ENCODE assay signal across 9 mouse cellular contexts in genomic region chr19:53391386-53391785, GRCm38 (mm10). TPM values are rescaled to one million over a fixed set of nuclear protein-coding genes. Genes with fewer than 3 reads are reported as not detected.
A peak's percentile ranks its signal among the peaks of the same experiment; 100 is the strongest.
DNase-seq lines count a peak whose midpoint lies in the region; ATAC-seq and TF ChIP-seq lines count a peak whose summit lies in the region.
"Had no signal": no experiment of that assay in that cellular context is flagged by ENCODE, and none has a peak within 500 bp of the region (broad histone marks: within the 10 kb centered on the region; RNA-seq: fewer than 3 reads in every experiment).

No protein-coding gene starts in this region.

- TF ChIP-seq CTCF in MEL (IDR thresholded peaks at IDR 0.05 in 2 of 3, conservative IDR thresholded peaks at IDR 0.05 in 1 of 3; ENCODE audit: control insufficient read depth in 1 of 3, insufficient read depth in 1 of 3, low read depth in 2 of 3, low read length in 3 of 3, poor library complexity in 1 of 3, severe bottlenecking in 1 of 3), result no peak
- TF ChIP-seq CTCF in heart, postnatal 0 days (IDR thresholded peaks at IDR 0.05; ENCODE audit: low read depth), result no peak

- ATAC-seq in heart, embryonic 15.5 days (replicated peaks; ENCODE audit: insufficient number of reproducible peaks, insufficient read depth, low FRiP score, low read depth), result no peak
- no peak for ATAC-seq in heart, postnatal 0 days (ENCODE audit: insufficient read depth, low read depth)
- ATAC-seq in midbrain, embryonic 11.5 days (ENCODE audit: low FRiP score), result no peak
- no peak for ATAC-seq in CD4-positive, CD25-positive, alpha-beta regulatory T cell, adult 4 months

- peak overlapping the region; percentile 67 for H3K4me2 ChIP-seq in heart, embryonic 15.5 days
- H3K4me2 ChIP-seq in heart, postnatal 0 days (ENCODE audit: low read depth, low read length), result peak overlapping the region; percentile 85
- peak overlapping the region; percentile 77 for H3K4me2 ChIP-seq in midbrain, embryonic 11.5 days

- H3K27ac ChIP-seq in heart, embryonic 15.5 days, result peak overlapping the region; percentile 95
- H3K27ac ChIP-seq in MEL (ENCODE audit: control insufficient read depth, low read depth, low read length), result peak overlapping the region; percentile 90
- H3K27ac ChIP-seq in heart, postnatal 0 days (ENCODE audit: low read depth), result peak overlapping the region; percentile 89
- no peak overlapping the region; the same call in 1 of the 2 replicates for H3K27ac ChIP-seq in midbrain, embryonic 11.5 days (ENCODE audit: low read depth, low read length)

- no peaks in the 10 kb centered on the region for H3K9me3 ChIP-seq in heart, embryonic 15.5 days (replicated peaks)
- H3K9me3 ChIP-seq in MEL (replicated peaks; ENCODE audit: insufficient read depth, low read length), result no peaks in the 10 kb centered on the region
- H3K9me3 ChIP-seq in heart, postnatal 0 days (replicated peaks; ENCODE audit: control insufficient read depth, low read length), result no peaks in the 10 kb centered on the region
- H3K9me3 ChIP-seq in midbrain, embryonic 11.5 days (ENCODE audit: control insufficient read depth, low read length), result no peaks in the 10 kb centered on the region

- no peak for TF ChIP-seq EP300 in MEL (IDR thresholded peaks at IDR 0.05; ENCODE audit: low read depth in 1 of 2, low read length in 2 of 2)
- TF ChIP-seq EP300 in heart, postnatal 0 days (IDR thresholded peaks at IDR 0.05; ENCODE audit: low read depth), result no peak

- H3K36me3 ChIP-seq in heart, embryonic 15.5 days, result peaks cover 24% of the 10 kb centered on the region
- peaks cover 24 to 39% of the 10 kb centered on the region in 2 experiments for H3K36me3 ChIP-seq in MEL (ENCODE audit: control insufficient read depth in 1 of 2, insufficient read depth in 2 of 2, low read length in 2 of 2)
- peaks cover 26% of the 10 kb centered on the region for H3K36me3 ChIP-seq in heart, postnatal 0 days (replicated peaks; ENCODE audit: control insufficient read depth, insufficient read depth, low read length)
- H3K36me3 ChIP-seq in midbrain, embryonic 11.5 days (ENCODE audit: control insufficient read depth, insufficient read depth, low read length), result no peaks in the 10 kb centered on the region; the same call in 1 of the 2 replicates

- H3K4me3 ChIP-seq in heart, embryonic 15.5 days, result peak overlapping the region; percentile 98
- peak overlapping the region; percentile 67 to 89 for H3K4me3 ChIP-seq in MEL (ENCODE audit: control insufficient read depth in 1 of 2, insufficient read depth in 1 of 2, low read depth in 2 of 2, low read length in 2 of 2)
- H3K4me3 ChIP-seq in heart, postnatal 0 days (ENCODE audit: low read depth, low read length), result peak overlapping the region; percentile 100
- peak overlapping the region; percentile 97 for H3K4me3 ChIP-seq in midbrain, embryonic 11.5 days (ENCODE audit: low read depth, low read length)

- WGBS in heart, embryonic 15.5 days, result 41% methylated on average over 8 of the region's 8 CpGs
- WGBS in heart, postnatal 0 days, result 42% methylated on average over 8 of the region's 8 CpGs
- WGBS in midbrain, embryonic 11.5 days, result 51% methylated on average over 8 of the region's 8 CpGs

- H3K79me2 ChIP-seq in MEL (ENCODE audit: control insufficient read depth, insufficient read depth, low read length, poor library complexity), result peaks cover 37% of the 10 kb centered on the region

- H3K27me3 ChIP-seq in heart, embryonic 15.5 days, result no peaks in the 10 kb centered on the region
- H3K27me3 ChIP-seq in MEL (ENCODE audit: control insufficient read depth in 1 of 2, insufficient read depth in 2 of 2, low read length in 2 of 2), result no peaks in the 10 kb centered on the region
- H3K27me3 ChIP-seq in heart, postnatal 0 days (ENCODE audit: control insufficient read depth, insufficient read depth, low read length), result no peaks in the 10 kb centered on the region
- no peaks in the 10 kb centered on the region for H3K27me3 ChIP-seq in midbrain, embryonic 11.5 days (ENCODE audit: control insufficient read depth, insufficient read depth, low read length)

- peak overlapping the region; percentile 85 for H3K9ac ChIP-seq in heart, embryonic 15.5 days
- peak overlapping the region; percentile 90 for H3K9ac ChIP-seq in MEL (ENCODE audit: control insufficient read depth, low read depth, low read length, poor library complexity, severe bottlenecking)
- H3K9ac ChIP-seq in heart, postnatal 0 days (replicated peaks; ENCODE audit: low read depth, low read length), result peak overlapping the region; percentile 65
- peak overlapping the region; percentile 84 for H3K9ac ChIP-seq in midbrain, embryonic 11.5 days (ENCODE audit: low read length)

- no peak for DNase-seq in heart, postnatal 25 days (ENCODE audit: low spot score)
- DNase-seq in MEL (ENCODE audit: low read depth, low spot score), result peak; percentile 64
- DNase-seq in heart, postnatal 0 days (ENCODE audit: low spot score), result no peak
- no peak for DNase-seq in midbrain, embryonic 11.5 days (ENCODE audit: low spot score, missing footprints)
- DNase-seq in right cerebral cortex, postnatal 4 days, result no peak
- no peak for DNase-seq in layer of hippocampus, adult 18-20 months (ENCODE audit: low spot score in 2 of 2)

- intact Hi-C loops in heart, postnatal 25 days (cut with DNase I), result loop anchor here (5.0 kb wide), 1 partner anchor 141 kb away; no protein-coding TSS in a partner anchor

- H3K4me1 ChIP-seq in heart, embryonic 15.5 days (replicated peaks), result peaks cover 22% of the 10 kb centered on the region
- H3K4me1 ChIP-seq in MEL (ENCODE audit: control insufficient read depth in 1 of 2, insufficient read depth in 2 of 2, low read length in 2 of 2), result peaks cover 5 to 25% of the 10 kb centered on the region in 2 experiments
- H3K4me1 ChIP-seq in heart, postnatal 0 days (ENCODE audit: control insufficient read depth, insufficient read depth), result peaks cover 10% of the 10 kb centered on the region; the same call in 1 of the 2 replicates
- peaks cover 8% of the 10 kb centered on the region for H3K4me1 ChIP-seq in midbrain, embryonic 11.5 days (ENCODE audit: control insufficient read depth, insufficient read depth, low read length)

- TF ChIP-seq POLR2A in MEL (IDR thresholded peaks at IDR 0.05; ENCODE audit: control insufficient read depth in 1 of 2, insufficient read depth in 1 of 2, low read depth in 1 of 2, low read length in 2 of 2, poor library complexity in 1 of 2), result no peak

- TF ChIP-seq RAD21 in MEL (IDR thresholded peaks at IDR 0.05; ENCODE audit: low read depth, low read length), result no peak

TF ChIP-seq in MEL, 35 proteins besides CTCF, POLR2A, EP300 and RAD21:
- TF ChIP-seq NELFE (IDR thresholded peaks at IDR 0.05; ENCODE audit: low read depth, low read length), result no peak
- no peak for TF ChIP-seq ZC3H11A (IDR thresholded peaks at IDR 0.05; ENCODE audit: low read depth, low read length)
- no peak for TF ChIP-seq TCF12 (IDR thresholded peaks at IDR 0.05; ENCODE audit: low read depth, low read length)
- no peak for TF ChIP-seq POLR2AphosphoS2 (IDR thresholded peaks at IDR 0.05; ENCODE audit: low read length)
- no peak for TF ChIP-seq ZKSCAN1 (IDR thresholded peaks at IDR 0.05; ENCODE audit: low read depth, low read length)
- TF ChIP-seq SMC3 (IDR thresholded peaks at IDR 0.05; ENCODE audit: low read depth, low read length), result no peak
- TF ChIP-seq TBP (IDR thresholded peaks at IDR 0.05; ENCODE audit: low read depth, low read length), result no peak
- no peak for TF ChIP-seq POLR2AphosphoS5 (IDR thresholded peaks at IDR 0.05; ENCODE audit: borderline replicate concordance, low read depth, low read length)
- TF ChIP-seq BHLHE40 (IDR thresholded peaks at IDR 0.05; ENCODE audit: borderline replicate concordance, low read depth, low read length), result no peak
- TF ChIP-seq E2F4 (IDR thresholded peaks at IDR 0.05; ENCODE audit: borderline replicate concordance, low read depth, low read length), result no peak
- TF ChIP-seq CHD2 (IDR thresholded peaks at IDR 0.05; ENCODE audit: low read length), result no peak
TF ChIP-seq in MEL: peak in this region for 0.

RNA-seq across cellular contexts. Expression of gene Smndc1, which starts 1.0 kb away (rescaled TPM):
- polyA plus RNA-seq in heart, embryonic 15.5 days (2015; fragmentation: Nextera tagmentation; extraction: Ambion mirVana), result 25.7 and 28.8 TPM in 2 replicates
- 10 to 100 TPM; 28.8 to 33.2 TPM for total RNA-seq in heart, postnatal 25 days (2021)
- 27.5 and 29.3 TPM in 2 replicates for total RNA-seq in MEL (2012; rRNA removed)
- 100 to 1,000 TPM; 114 to 166 TPM for polyA plus RNA-seq in MEL (2012; ENCODE audit: insufficient read depth in 1 of 2, insufficient read length in 2 of 2, low read depth in 1 of 2, low replicate concordance in 2 of 2, missing spikeins in 1 of 2)
- total RNA-seq in heart, postnatal 0 days (2014; rRNA removed; ENCODE audit: low replicate concordance), result 6.8 and 9.0 TPM in 2 replicates
- 25.0 and 32.0 TPM in 2 replicates for polyA plus RNA-seq in heart, postnatal 0 days (2015; fragmentation: Nextera tagmentation; extraction: Ambion mirVana)
- polyA plus RNA-seq in midbrain, embryonic 11.5 days (2014; fragmentation: Nextera tagmentation; extraction: Ambion mirVana), result 61.2 and 65.5 TPM in 2 replicates
- polyA plus RNA-seq in CD4-positive, CD25-positive, alpha-beta regulatory T cell, adult 4 months (2017; shearing (Covaris generic)), result 10 to 100 TPM; 32.0 to 32.3 TPM
- 10 to 100 TPM; 41.4 to 42.4 TPM for total RNA-seq in layer of hippocampus, adult 18-20 months (2021)

RNA-seq across cellular contexts. Expression of gene Gm10197, which starts 19.8 kb away (rescaled TPM):
- polyA plus RNA-seq in heart, embryonic 15.5 days (2015; fragmentation: Nextera tagmentation; extraction: Ambion mirVana), result 2.5 TPM in 1 of 2 replicates, not detected in the other
- not detected for total RNA-seq in heart, postnatal 25 days (2021)
- total RNA-seq in MEL (2012; rRNA removed), result 4.8 and 5.4 TPM in 2 replicates
- polyA plus RNA-seq in MEL (2012; ENCODE audit: insufficient read depth in 1 of 2, insufficient read length in 2 of 2, low read depth in 1 of 2, low replicate concordance in 2 of 2, missing spikeins in 1 of 2), result 10 to 100 TPM in 1 of 2 experiments, not detected in 1; 53.0 TPM
- not detected in 2 replicates for total RNA-seq in heart, postnatal 0 days (2014; rRNA removed; ENCODE audit: low replicate concordance)
- not detected in 2 replicates for polyA plus RNA-seq in heart, postnatal 0 days (2015; fragmentation: Nextera tagmentation; extraction: Ambion mirVana)
- polyA plus RNA-seq in midbrain, embryonic 11.5 days (2014; fragmentation: Nextera tagmentation; extraction: Ambion mirVana), result not detected in 2 replicates
- polyA plus RNA-seq in CD4-positive, CD25-positive, alpha-beta regulatory T cell, adult 4 months (2017; shearing (Covaris generic)), result not detected
- total RNA-seq in layer of hippocampus, adult 18-20 months (2021), result not detected
- total RNA-seq: left cerebral cortex, postnatal 14 days had no signal
